Mouse (Mus musculus) CD4-positive, CD25-positive, alpha-beta regulatory T cell, adult 4 months (primary cell): ENCODE results near the gene D130043K22Rik. TPM values are rescaled to one million over a fixed set of nuclear protein-coding genes. Genes with fewer than 3 reads are reported as not detected.
"Not testable (repeated sequence)": the region's sequence is repeated elsewhere in the genome, so short reads cannot be mapped to it uniquely, and the experiment has no call there.

ENCODE experiments used
- ATAC-seq: one replicate; pipeline ENCODE4 v1.8.0; 2017
- polyA plus RNA-seq, 2 experiments: library from polyadenylated mRNA; unstranded; fragments of 100-300 nt; shearing (Covaris generic); gene quantifications; one replicate each; pipeline ENCODE4 v1.2.1; 2017

D130043K22Rik gene
- polyA plus RNA-seq, 2 experiments from 2014 or later = 0.19 to 1.7 TPM

DNA sequence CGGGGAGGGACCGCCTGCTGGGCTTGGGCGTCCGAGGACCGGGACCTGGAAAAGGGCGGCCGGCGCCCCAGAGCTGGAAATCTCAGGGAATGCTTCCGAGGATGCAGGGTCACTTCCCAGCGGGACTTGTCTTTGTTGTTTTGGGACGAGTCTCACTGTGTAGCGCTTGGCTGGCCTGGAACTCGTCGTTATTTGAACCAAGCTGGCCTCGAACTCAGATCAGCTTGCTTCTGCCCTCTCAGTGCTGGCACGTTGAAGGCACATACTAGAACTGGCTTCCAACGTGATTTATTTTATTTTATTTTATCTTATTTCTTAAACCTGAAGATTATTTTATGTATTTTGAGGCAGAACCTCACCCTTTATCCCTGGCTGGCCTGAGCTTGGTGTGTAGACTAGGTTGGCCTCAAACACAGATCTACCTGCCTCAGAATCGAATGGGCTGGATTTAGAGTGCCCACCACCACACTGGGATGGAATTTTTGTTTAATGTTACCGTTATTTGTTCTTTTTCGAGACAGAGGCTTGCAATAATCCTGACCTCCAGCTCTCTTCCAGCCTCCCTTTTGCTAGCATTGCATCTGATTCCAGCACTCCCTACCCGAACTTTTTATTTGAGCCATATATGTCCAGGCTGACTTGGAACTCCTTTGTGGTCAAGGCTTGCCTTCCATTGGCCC lies 12.7 kb upstream of the D130043K22Rik start:
- ATAC-seq = no peak

DNA sequence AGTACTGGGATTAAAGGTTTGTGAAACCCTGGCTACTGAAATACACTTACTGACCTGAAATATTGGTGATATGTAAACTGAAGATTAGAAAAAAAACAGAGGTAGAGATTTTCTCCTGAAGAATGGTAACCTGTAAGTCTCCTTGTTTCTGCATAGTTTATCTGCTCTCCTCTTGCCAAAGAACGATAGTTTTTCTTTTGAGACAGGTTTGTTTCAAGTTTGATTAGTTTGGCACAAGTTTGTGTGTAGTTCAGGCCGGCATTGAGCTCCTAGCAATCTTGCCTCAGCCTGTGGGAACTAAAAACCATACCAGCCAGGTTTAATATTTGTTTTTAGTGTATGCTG lies 12.2 kb upstream of the D130043K22Rik start:
- no peak for ATAC-seq

DNA sequence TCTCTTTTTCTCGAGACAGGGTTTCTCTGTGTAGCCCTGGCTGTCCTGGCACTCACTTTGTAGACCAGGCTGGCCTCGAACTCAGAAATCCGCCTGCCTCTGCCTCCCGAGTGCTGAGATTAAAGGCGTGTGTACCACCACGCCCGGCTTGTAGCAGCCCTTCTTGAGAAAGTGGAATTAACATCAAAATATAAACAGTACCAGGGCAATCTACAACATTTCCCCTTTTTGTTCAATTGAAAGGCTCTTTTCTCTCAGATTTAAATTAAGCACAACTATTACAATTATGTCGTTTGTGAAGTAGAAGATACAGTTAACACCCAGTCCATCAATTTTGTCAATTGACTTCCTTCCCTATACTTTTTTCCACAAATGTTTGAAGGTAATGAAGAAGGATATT lies 7.2 kb upstream of the D130043K22Rik start:
- ATAC-seq = not testable (repeated sequence)

DNA sequence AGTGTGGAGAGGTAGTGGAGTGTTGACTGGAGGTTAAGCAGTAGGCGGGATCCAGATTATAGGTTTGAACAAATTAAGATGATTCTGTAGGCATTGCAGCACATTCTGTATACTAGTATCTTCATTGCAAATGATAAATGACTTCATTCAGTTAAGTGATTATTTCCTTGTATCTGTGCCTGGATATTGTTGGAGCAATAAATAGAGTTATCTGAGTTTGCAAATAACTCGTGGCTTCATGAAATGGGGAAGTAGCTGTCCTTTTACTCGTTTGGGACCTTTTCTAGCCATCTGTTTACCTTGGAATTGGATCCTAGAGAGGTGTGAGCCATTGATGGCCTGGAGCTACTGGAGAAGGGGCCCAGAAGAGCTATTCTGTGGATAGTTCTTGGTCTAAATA lies 5.1 kb upstream of the D130043K22Rik start:
- no peak for ATAC-seq

DNA sequence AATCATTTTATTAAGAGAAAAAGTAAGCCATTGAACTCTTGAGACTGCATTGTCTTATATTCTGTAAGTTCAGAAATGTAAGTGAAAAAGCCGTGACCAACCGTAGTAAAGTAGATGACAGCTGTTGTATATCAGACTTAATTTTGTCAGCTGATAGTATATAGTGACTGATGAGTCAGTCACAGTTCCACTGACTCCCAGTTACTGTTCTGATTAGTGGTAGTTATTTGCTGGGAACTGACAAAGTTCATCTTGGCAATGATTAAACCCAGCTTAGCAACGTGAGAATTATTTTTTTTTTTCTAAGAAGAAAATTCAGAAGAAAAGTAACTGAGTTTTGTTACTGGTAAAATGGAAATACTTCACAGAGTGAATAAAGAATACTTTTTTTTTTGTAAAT lies 3.2 kb upstream of the D130043K22Rik start:
- ATAC-seq = no peak

DNA sequence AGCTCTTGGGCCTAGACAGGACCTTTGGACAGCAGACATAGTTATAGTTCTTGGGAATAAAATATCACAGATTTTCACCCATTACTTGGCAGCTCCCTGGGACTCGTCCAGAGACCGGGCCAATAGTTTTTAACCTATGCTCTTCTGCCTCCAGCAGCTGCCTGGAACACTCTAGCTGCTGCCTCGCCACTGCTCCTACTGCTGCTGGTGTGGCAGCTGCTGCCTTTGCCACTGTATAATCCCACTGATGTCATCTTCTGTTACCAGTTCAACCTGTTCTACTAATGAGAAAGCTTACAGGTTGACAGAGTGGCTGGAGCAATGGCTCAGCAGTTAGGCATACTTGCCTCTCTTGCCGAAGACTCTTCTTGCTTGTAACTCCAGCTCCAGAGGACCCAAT lies 4.4 kb downstream of the D130043K22Rik start:
- ATAC-seq = no peak

GRCm38 (mm10) chr13:24851989-24852388 lies 7.1 kb downstream of the D130043K22Rik start:
- ATAC-seq = no peak

- ATAC-seq = no peak
Measured at GRCm38 (mm10) chr13:24852570-24852969, 7.6 kb downstream of the D130043K22Rik start.

GRCm38 (mm10) chr13:24859115-24859514 lies 14.2 kb downstream of the D130043K22Rik start:
- no peak for ATAC-seq

DNA sequence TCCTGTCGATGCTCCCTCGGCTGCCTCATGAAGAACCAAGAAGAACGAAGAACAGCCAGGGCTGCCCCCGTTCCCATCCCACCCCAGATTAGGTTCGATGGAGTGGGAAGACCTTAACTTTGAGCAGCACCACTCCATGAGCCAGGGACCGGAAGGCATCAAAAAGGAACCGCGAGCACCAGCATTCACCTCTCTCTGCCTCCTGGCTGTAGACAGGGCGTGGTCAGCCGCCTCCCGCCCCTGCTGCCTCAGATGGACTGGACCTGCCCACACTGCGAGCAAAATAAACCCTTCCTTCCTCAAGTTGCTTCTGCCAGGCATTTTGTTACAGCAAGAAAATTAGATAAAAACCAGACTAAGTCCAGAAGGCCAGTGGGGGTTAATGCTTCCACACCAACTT lies 16.1 kb downstream of the D130043K22Rik start:
- no peak for ATAC-seq

DNA sequence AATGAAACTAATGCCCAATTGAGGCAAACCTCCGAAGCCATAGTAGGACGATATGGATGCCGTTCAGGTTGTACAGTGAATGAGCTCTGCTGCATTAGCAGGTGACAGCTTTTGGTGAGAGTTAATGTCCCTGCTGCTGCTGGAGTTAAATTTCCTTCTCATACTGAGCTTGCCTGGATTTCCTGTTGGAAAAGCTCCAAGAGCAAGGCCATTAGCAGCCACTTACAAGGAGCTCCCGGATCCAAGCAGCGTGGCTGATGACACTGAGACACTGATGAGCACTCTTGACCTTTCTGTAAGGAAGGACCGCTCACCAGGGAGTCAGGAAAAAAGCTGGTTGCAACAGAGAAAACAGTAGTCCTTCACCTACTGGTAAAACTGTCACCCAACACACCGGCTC lies 17.1 kb downstream of the D130043K22Rik start:
- ATAC-seq = no peak

DNA sequence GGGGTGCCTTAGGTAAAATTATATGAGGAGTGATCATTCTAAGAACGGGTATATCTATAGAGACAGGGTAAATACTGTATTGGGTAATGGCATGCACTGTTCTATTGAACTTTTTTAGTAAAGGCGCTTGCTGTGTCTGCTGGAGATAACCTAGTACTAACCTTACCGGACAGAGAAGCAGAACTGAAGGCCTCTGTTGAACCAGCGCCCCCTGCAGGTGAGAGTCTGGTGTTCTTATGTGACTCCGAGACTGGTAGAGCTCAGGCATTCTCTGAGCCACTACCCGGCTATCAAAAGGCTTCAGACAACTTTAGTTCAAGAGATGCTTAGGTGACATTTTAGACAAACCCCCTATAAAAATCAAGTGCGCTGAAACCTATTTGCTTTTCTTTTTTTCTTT lies 17.6 kb downstream of the D130043K22Rik start:
- ATAC-seq = no peak

DNA sequence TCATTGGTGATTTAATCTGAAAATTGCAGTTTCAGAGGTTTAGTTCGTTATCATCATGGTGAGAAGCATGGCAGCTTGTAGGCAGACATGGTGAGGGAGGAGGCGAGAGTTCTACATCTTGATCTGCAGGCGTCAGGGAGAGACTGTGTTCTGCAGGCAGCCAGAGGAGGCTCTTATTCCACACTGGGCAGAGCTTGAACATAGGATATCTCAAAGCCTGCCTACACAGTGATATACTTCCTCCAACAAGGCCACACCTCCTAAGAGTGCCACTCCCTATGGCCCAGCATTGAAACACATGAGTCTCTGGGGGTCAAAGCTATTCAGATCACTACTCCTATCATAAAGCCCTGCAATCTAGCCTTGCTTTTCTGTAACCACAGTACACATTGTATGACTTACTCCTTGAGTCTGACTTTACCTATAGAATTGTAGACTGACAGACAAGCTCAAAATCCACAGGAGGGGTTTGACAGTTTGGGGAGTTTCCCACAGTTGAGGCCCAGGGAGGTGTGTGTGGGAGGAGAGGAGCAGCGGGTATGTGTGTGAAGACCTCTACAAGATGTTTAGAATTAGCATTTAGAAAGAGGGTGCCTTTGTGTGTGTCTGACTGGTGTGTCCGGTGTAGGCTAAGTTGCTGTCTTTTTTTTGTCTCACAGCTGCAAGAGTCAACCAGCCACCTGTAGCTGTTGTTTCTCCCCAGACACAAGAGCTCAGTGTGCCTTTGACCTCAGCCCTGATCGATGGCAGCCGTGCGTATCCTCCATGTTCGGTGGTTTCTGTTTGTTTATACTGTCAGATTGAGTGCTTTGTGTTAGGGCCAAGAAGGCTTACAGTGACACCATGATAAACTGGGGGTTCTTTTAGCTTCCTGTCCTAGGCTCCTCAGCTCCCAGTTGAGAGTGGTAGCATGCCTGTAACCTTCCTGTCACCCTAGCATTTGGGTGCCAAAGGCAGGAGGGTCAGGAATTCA lies 21.8 kb downstream of the D130043K22Rik start:
- ATAC-seq = peak; percentile 85

DNA sequence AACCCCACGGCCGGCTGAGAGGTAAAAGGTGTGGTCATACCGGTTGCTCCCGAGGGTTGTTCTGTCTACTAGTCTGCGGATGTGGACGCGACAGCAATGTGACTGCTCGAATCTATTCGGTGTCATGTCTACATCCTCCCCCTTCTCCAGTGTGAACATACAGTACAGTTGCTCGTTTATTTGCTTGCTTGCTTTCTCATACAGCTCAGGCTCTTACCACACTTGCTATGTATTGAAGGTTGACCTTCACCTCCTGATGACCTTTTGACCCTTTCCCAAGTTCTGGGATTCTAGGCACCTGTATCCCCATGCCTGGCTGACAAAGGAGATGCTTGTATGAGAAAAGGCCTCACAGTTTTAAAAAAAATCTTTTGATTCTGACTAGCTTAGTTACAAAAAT lies 22.9 kb downstream of the D130043K22Rik start:
- no peak for ATAC-seq

DNA sequence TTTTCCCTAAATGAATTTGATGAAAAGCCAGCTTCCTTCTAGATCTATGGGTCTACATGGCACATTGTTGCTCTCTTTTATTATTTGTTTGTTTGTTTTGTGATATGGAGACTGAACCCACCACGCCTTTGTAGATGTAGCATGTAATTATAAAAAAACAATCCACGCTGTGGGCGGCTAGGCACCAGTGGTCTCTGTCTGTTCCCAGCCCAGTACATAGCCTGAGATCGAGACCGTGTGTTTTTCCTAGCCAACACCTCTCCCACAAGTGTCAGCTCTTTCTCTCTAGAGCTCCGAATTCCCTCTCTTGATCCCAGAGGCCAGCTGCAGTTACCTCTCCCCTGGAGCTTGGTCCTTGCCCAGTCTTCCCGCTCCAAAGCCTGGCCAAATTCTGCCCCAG lies 23.3 kb downstream of the D130043K22Rik start:
- ATAC-seq = no peak

- no peak for ATAC-seq
Measured at GRCm38 (mm10) chr13:24879359-24880040, 34.6 kb downstream of the D130043K22Rik start.

DNA sequence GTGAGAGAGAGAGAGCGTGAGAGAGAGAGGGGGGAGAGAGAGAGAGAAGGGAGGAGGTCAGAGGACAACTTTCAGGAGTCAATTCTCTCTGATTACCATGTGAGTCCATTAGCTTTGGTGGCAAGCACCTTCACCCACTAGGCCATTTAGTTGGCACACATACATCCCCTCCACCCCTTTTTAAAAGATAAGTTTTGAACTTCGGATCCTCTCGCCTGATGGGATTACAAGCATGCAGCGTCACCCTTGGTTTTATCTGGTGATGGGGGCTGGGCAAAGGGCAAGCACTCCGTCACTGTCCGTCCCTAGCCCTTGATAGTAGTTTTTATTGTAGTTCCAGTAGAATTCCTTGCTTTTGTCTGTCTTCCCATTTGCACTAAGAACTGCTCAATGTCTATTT lies 35.3 kb downstream of the D130043K22Rik start:
- no peak for ATAC-seq

DNA sequence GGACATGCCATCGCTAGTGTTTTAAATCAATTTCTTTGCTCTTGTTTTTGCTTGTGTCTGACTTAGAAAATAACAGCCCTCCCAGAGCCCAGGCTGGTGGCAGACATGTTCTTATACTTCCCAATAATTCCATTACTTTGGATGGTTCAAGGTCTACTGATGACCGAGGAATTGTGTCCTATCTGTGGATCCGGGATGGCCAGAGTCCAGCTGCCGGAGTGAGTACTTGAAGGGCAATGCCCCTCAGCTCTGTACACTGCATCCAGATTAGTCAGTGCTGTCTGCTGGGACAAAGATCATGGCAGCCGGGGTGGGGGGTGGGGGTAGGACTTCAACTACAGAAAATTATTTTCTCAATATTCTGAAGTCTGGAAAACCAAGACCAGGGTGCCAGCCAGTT lies 35.8 kb downstream of the D130043K22Rik start:
- no peak for ATAC-seq

- ATAC-seq = no peak
Measured at GRCm38 (mm10) chr13:24882411-24882810, 37.5 kb downstream of the D130043K22Rik start.

GRCm38 (mm10) chr13:24889554-24889953 lies 44.6 kb downstream of the D130043K22Rik start:
- ATAC-seq = no peak

DNA sequence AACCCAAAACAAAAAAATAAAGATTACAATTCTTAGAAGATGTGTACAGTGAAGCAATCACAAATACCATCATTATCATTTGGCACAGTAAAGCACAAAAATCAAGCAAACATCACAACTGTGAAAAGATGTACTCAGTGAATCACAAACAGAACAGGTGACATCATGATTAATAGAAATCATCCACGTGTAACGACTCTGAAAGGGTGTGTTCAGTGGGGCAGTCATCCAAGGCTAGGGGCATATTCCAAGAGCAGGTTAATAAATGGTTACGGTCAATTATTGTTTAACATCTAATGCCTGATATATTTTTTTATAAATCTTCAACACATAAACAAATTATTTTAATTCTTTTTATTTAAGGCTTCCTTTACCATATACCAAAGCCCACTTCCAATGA lies 47.6 kb downstream of the D130043K22Rik start:
- ATAC-seq = no peak

GRCm38 (mm10) chr13:24893880-24894279 lies 48.9 kb downstream of the D130043K22Rik start:
- no peak for ATAC-seq

DNA sequence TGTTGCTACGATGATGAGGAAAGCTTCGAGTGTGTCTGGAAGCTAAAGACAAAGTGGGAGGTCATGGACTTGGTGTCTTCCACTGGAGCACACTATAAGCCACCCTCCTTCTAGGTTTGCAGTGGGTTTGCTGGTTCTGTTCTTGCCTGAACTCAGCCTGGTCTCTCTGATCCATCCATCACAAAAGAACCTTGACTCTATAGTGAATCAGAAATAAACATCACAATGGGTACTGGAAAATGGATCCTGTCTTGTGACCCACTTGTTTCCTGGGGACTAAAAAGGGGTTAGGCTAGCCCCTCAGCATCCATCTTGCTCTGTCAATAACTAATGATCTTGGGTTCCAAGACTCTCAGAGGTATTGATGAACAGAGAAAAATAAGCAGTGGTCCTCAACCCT lies 57.0 kb downstream of the D130043K22Rik start:
- ATAC-seq = no peak
